19 mouse cellular contexts compared by ENCODE assay signal in the genomic region with DNA sequence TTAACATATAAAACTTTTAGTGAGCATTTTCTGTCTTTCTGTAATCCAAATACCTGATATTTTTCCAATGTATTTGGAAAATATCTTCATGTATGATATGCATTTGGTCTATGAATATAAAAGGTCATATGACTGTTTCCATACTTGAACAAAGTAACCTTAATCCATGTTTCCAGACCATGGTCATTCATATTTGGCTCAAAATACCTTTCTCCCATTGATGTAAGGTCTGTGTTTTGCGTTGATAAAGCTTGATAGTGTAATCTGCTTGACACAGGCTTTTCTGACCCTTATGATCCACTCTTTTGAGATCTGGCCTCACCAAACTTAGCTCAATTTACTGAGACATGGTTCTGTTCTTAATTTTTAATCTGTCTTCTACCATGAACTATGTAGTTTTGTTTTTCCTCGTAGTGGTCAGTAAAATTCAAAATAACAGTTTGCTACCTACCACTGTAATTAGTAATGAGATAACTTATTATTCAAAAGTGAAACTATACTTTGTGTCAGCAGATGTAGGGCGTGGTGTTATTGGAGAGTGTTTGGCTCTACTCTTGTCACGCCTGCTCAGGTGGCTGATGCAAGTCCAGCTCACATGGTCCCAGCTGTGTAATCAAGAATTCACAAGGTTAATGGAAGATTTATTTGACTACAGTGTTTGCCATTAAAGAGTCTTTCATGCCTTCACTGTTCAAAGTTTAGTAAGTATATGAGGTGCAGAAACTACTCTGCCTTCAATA. TPM values are rescaled to one million over a fixed set of nuclear protein-coding genes. Genes with fewer than 3 reads are reported as not detected.
A peak's percentile ranks its signal among the peaks of the same experiment; 100 is the strongest.
DNase-seq lines count a peak whose midpoint lies in the region; ATAC-seq and TF ChIP-seq lines count a peak whose summit lies in the region.
"Had no signal": no experiment of that assay in that cellular context is flagged by ENCODE, and none has a peak within 500 bp of the region (broad histone marks: within the 10 kb centered on the region; RNA-seq: fewer than 3 reads in every experiment).

No protein-coding gene starts in this region.

- H3K9me3 ChIP-seq in kidney, embryonic 14.5 days (ENCODE audit: control insufficient read depth, low read length): no peaks in the 10 kb centered on the region
- H3K9me3 ChIP-seq in G1E (replicated peaks): no peaks in the 10 kb centered on the region
- H3K9me3 ChIP-seq in erythroblast, embryonic 14.5 days (ENCODE audit: control insufficient read depth, low read length): no peaks in the 10 kb centered on the region
- H3K9me3 ChIP-seq in liver, embryonic 16.5 days (replicated peaks; ENCODE audit: control insufficient read depth, low read length): no peaks in the 10 kb centered on the region
- H3K9me3 ChIP-seq: lung, embryonic 15.5 days; neural tube, embryonic 15.5 days had no signal

- H3K36me3 ChIP-seq in kidney, embryonic 14.5 days (ENCODE audit: control insufficient read depth, insufficient read depth, low read length): no peaks in the 10 kb centered on the region
- peaks cover 9% of the 10 kb centered on the region for H3K36me3 ChIP-seq in G1E (replicated peaks)
- peaks cover 45% of the 10 kb centered on the region for H3K36me3 ChIP-seq in erythroblast, embryonic 14.5 days (ENCODE audit: control insufficient read depth)
- H3K36me3 ChIP-seq in liver, embryonic 16.5 days (ENCODE audit: control insufficient read depth, insufficient read depth): no peaks in the 10 kb centered on the region; the same call in 1 of the 2 replicates
- H3K36me3 ChIP-seq: lung, embryonic 15.5 days; neural tube, embryonic 15.5 days had no signal

- H3K27me3 ChIP-seq in kidney, embryonic 14.5 days (ENCODE audit: control insufficient read depth, insufficient read depth, low read length): no peaks in the 10 kb centered on the region
- no peaks in the 10 kb centered on the region for H3K27me3 ChIP-seq in G1E (ENCODE audit: insufficient read depth, low read length)
- H3K27me3 ChIP-seq in erythroblast, embryonic 14.5 days (ENCODE audit: control insufficient read depth): no peaks in the 10 kb centered on the region
- no peaks in the 10 kb centered on the region for H3K27me3 ChIP-seq in liver, embryonic 16.5 days (ENCODE audit: control insufficient read depth, insufficient read depth, low read depth, low read length)
- H3K27me3 ChIP-seq: lung, embryonic 15.5 days; neural tube, embryonic 15.5 days; Patski had no signal

- H3K4me1 ChIP-seq in kidney, embryonic 14.5 days (ENCODE audit: control insufficient read depth, insufficient read depth, low read length): no peaks in the 10 kb centered on the region
- H3K4me1 ChIP-seq in G1E (ENCODE audit: insufficient read depth, low read depth, low read length): peaks cover 42% of the 10 kb centered on the region
- H3K4me1 ChIP-seq in erythroblast, embryonic 14.5 days (ENCODE audit: control insufficient read depth): peaks cover 96% of the 10 kb centered on the region
- H3K4me1 ChIP-seq in liver, embryonic 16.5 days (ENCODE audit: control insufficient read depth, low read depth, low read length): peaks cover 33% of the 10 kb centered on the region
- H3K4me1 ChIP-seq: lung, embryonic 15.5 days; neural tube, embryonic 15.5 days had no signal

- H3K4me3 ChIP-seq in kidney, embryonic 14.5 days (ENCODE audit: low read length): no peak overlapping the region
- H3K4me3 ChIP-seq in G1E (ENCODE audit: low read depth, low read length): no peak overlapping the region; the same call in 1 of the 2 replicates
- H3K4me3 ChIP-seq in erythroblast, embryonic 14.5 days (replicated peaks): peak overlapping the region; percentile 43
- H3K4me3 ChIP-seq in liver, embryonic 16.5 days (ENCODE audit: low read depth, low read length): no peak overlapping the region
- H3K4me3 ChIP-seq: lung, embryonic 15.5 days; neural tube, embryonic 15.5 days had no signal

- H3K4me2 ChIP-seq in kidney, embryonic 14.5 days (replicated peaks; ENCODE audit: low read depth, low read length): no peak overlapping the region
- H3K4me2 ChIP-seq in liver, embryonic 16.5 days (ENCODE audit: low read depth, low read length): peak overlapping the region; percentile 49; the same call in 1 of the 2 replicates
- H3K4me2 ChIP-seq: lung, embryonic 15.5 days; neural tube, embryonic 15.5 days had no signal

- H3K9ac ChIP-seq in kidney, embryonic 14.5 days (ENCODE audit: low read depth, low read length): no peak overlapping the region
- H3K9ac ChIP-seq in liver, embryonic 16.5 days (ENCODE audit: low read depth, low read length): peak overlapping the region; percentile 7
- H3K9ac ChIP-seq: lung, embryonic 15.5 days; neural tube, embryonic 15.5 days had no signal

- no peak for TF ChIP-seq CTCF in G1E (IDR thresholded peaks at IDR 0.05; ENCODE audit: low read depth, low read length)

- H3K27ac ChIP-seq in kidney, embryonic 14.5 days (ENCODE audit: low read depth, low read length): no peak overlapping the region
- H3K27ac ChIP-seq in liver, embryonic 16.5 days (ENCODE audit: low read length): peak overlapping the region; percentile 84
- H3K27ac ChIP-seq: lung, embryonic 15.5 days; neural tube, embryonic 15.5 days had no signal

- peak; percentile 19 to 20 for DNase-seq in kidney, adult 8-10 months
- no peak for DNase-seq in G1E (ENCODE audit: low spot score)
- DNase-seq in layer of hippocampus, postnatal 14 days (ENCODE audit: low spot score in 2 of 2): no peak
- no peak for DNase-seq in gastrocnemius, postnatal 25 days
- DNase-seq: adrenal gland, postnatal 14 days; cerebellum, adult 18-20 months; gastrocnemius, postnatal 14 days; heart, postnatal 10 days; layer of hippocampus, postnatal 36 days; thymus, postnatal 4 days had no signal

- 83% methylated on average over 4 of the region's 4 CpGs for WGBS in kidney, embryonic 14.5 days
- 25% methylated on average over 4 of the region's 4 CpGs for WGBS in liver, embryonic 16.5 days (ENCODE audit: insufficient replicate concordance)

- no peak for ATAC-seq in kidney, embryonic 14.5 days (ENCODE audit: low FRiP score, low TSS enrichment)
- ATAC-seq in G1E (ENCODE audit: extremely low read depth, insufficient number of reproducible peaks, low FRiP score, poor library complexity, severe bottlenecking): peak; percentile 43; the same call in 1 of the 2 replicates
- peak; percentile 85 for ATAC-seq in liver, embryonic 16.5 days (ENCODE audit: low read depth)
- no peak for ATAC-seq in cerebellum, adult (ENCODE audit: insufficient number of reproducible peaks, low FRiP score, low TSS enrichment)
- ATAC-seq: CD4-positive, CD25-positive, alpha-beta regulatory T cell, adult 4 months; midbrain, embryonic 16.5 days; Patski had no signal

RNA-seq across cellular contexts. Expression of a gene that starts 15.2 kb away (rescaled TPM):
- polyA plus RNA-seq in kidney, embryonic 14.5 days (2014; fragmentation: Nextera tagmentation; extraction: Ambion mirVana): 14.2 and 17.1 TPM in 2 replicates
- total RNA-seq in G1E (2014; fragmentation: Nextera tagmentation): 16.0 and 18.1 TPM in 2 replicates
- total RNA-seq in G1E (2017): 43.1 and 56.1 TPM in 2 replicates
- polyA plus RNA-seq in G1E (2012): 1.6 and 3.2 TPM in 2 replicates
- polyA plus RNA-seq in erythroblast, embryonic 14.5 days (2012): 9.1 and 13.0 TPM in 2 replicates
- 104 and 118 TPM in 2 replicates for polyA plus RNA-seq in liver, embryonic 16.5 days (2015; fragmentation: Nextera tagmentation; extraction: Ambion mirVana)
- 10 to 100 TPM; 14.8 to 17.5 TPM for total RNA-seq in layer of hippocampus, postnatal 14 days (2021)
- total RNA-seq in gastrocnemius, postnatal 25 days (2021): 10 to 100 TPM; 14.5 to 16.0 TPM

RNA-seq across cellular contexts. Expression of a gene that starts 47.2 kb away (rescaled TPM):
- 13.9 and 14.9 TPM in 2 replicates for polyA plus RNA-seq in kidney, embryonic 14.5 days (2014; fragmentation: Nextera tagmentation; extraction: Ambion mirVana)
- total RNA-seq in G1E (2014; fragmentation: Nextera tagmentation) (70.1 and 76.1 TPM in 2 replicates), G1E (2017) (30.3 TPM in 2 replicates)
- polyA plus RNA-seq in G1E (2012): 11.7 and 12.6 TPM in 2 replicates
- polyA plus RNA-seq in erythroblast, embryonic 14.5 days (2012): 4.9 and 6.0 TPM in 2 replicates
- 7.9 and 8.5 TPM in 2 replicates for polyA plus RNA-seq in liver, embryonic 16.5 days (2015; fragmentation: Nextera tagmentation; extraction: Ambion mirVana)
- 10 to 100 TPM; 58.7 to 59.2 TPM for total RNA-seq in layer of hippocampus, postnatal 14 days (2021)
- total RNA-seq in gastrocnemius, postnatal 25 days (2021): 10 to 100 TPM; 25.4 to 31.6 TPM

Comparison
In these comparisons a context has a peak if more than half of its experiments do, and no peak if none do; other contexts are left out.
1. DNase-seq: peak in kidney, adult 8-10 months (2 of 2); none in G1E (single experiment), layer of hippocampus, postnatal 14 days (0 of 2) and gastrocnemius, postnatal 25 days (single experiment).
2. ATAC-seq: peak in G1E (single experiment) and liver, embryonic 16.5 days (single experiment); none in kidney, embryonic 14.5 days (single experiment) and cerebellum, adult (single experiment).